Mouse (Mus musculus) heart, postnatal 0 days (tissue): ENCODE measurements around the gene 0610009B22Rik. TPM values are rescaled to one million over a fixed set of nuclear protein-coding genes. Genes with fewer than 3 reads are reported as not detected.
"Not testable (repeated sequence)": the region's sequence is repeated elsewhere in the genome, so short reads cannot be mapped to it uniquely, and the experiment has no call there.

ENCODE experiments used
- ATAC-seq: fragments of 200-750 bp; cut with Nextera tagmentation; 2 replicates; pipeline ENCODE4 v1.8.0; 2017; ENCODE audit warnings: low read depth, moderate number of reproducible peaks, moderate library complexity; ENCODE audit not compliant: insufficient read depth
- DNase-seq: peaks from one replicate; pipeline ENCODE4 v3.0.0-alpha.2; 2016; ENCODE audit warnings: low spot score
- H3K27ac ChIP-seq: fragments of 300-500 bp; sonication (generic); 2 replicates; pipeline ENCODE4 v1.5.1; 2014; ENCODE audit warnings: low read depth, mild to moderate bottlenecking
- H3K27me3 ChIP-seq: fragments of 300-500 bp; sonication (generic); 2 replicates; pipeline ENCODE4 v1.6.1; 2014; ENCODE audit warnings: low read length, mixed read lengths; ENCODE audit not compliant: control insufficient read depth, insufficient read depth
- H3K36me3 ChIP-seq: fragments of 300-500 bp; sonication (generic); replicated peaks from 2 replicates; pipeline ENCODE4 v1.6.1; 2014; ENCODE audit warnings: low read length, mixed read lengths; ENCODE audit not compliant: control insufficient read depth, insufficient read depth
- H3K4me1 ChIP-seq: fragments of 300-500 bp; sonication (generic); 2 replicates; pipeline ENCODE4 v1.6.1; 2014; ENCODE audit warnings: antibody characterized with exemption; ENCODE audit not compliant: control insufficient read depth, insufficient read depth
- H3K4me2 ChIP-seq: fragments of 300-500 bp; sonication (generic); 2 replicates; pipeline ENCODE4 v1.6.1; 2014; ENCODE audit warnings: low read depth, mild to moderate bottlenecking, low read length, moderate library complexity
- H3K4me3 ChIP-seq: fragments of 300-500 bp; sonication (generic); 2 replicates; pipeline ENCODE4 v1.5.1; 2014; ENCODE audit warnings: low read depth, low read length
- H3K9ac ChIP-seq: fragments of 300-500 bp; sonication (generic); replicated peaks from 2 replicates; pipeline ENCODE4 v1.6.1; 2014; ENCODE audit warnings: low read depth, low read length, mixed read lengths
- H3K9me3 ChIP-seq: fragments of 300-500 bp; sonication (generic); replicated peaks from 2 replicates; pipeline ENCODE4 v1.6.1; 2016; ENCODE audit warnings: low read length; ENCODE audit not compliant: control insufficient read depth
- CTCF ChIP-seq: IDR thresholded peaks from 2 replicates; pipeline ENCODE4 v1.5.1; 2016; ENCODE audit warnings: antibody characterized with exemption, control low read depth, low read depth
- EP300 ChIP-seq: IDR thresholded peaks from 2 replicates; pipeline ENCODE4 v1.6.1; 2016; ENCODE audit warnings: antibody characterized with exemption, low read depth
- WGBS: fragments of 180-500 bp; shearing (Covaris S2); extraction: QIAGEN DNeasy Blood & Tissue Kit; methylation state at CpG from one replicate; pipeline ENCODE4 v1.1.7; 2014; 5-methylcytosine and 5-hydroxymethylcytosine counted together
- polyA plus RNA-seq: library from polyadenylated mRNA; unstranded; fragments of >200 nt; fragmentation: Nextera tagmentation; extraction: Ambion mirVana; gene quantifications from 2 replicates; pipeline ENCODE4 v1.2.1, GENCODE M21; 2015
- total RNA-seq: library from RNA; depleted of rRNA; stranded (reverse); fragments of >200 nt; gene quantifications from 2 replicates; pipeline ENCODE4 v1.2.3, GENCODE M21; 2014; ENCODE audit warnings: low replicate concordance; rRNA removed

The 0610009B22Rik gene
- total RNA-seq (28.4 and 45.5 TPM in 2 replicates), polyA plus RNA-seq (93.0 and 106 TPM in 2 replicates)

GRCm38 (mm10) chr11:51688330-51689328 is at the start of gene 0610009B22Rik:
TSS of gene 0610009B22Rik (minus strand) at chr11:51688874.
- no peak for TF ChIP-seq EP300
- TF ChIP-seq CTCF: no peak
- Histone ChIP-seq H3K27me3 (no peaks in the 10 kb centered on the region), H3K36me3 (peaks cover 13% of the 10 kb centered on the region; the same call in 1 of the 2 replicates), H3K4me2 (peak within 1 kb of the TSS; percentile 73), H3K9ac (peak within 1 kb of the TSS; percentile 71), H3K4me3 (peak within 1 kb of the TSS; percentile 57), H3K27ac (peak within 1 kb of the TSS; percentile 99), H3K4me1 (peaks cover 10% of the 10 kb centered on the region), H3K9me3 (no peaks in the 10 kb centered on the region)
- WGBS: under 1% methylated on average over 60 of the region's 60 CpGs
- DNase-seq (peak; percentile 99), ATAC-seq (peak; percentile 98)

- H3K27me3 ChIP-seq, H3K9me3 ChIP-seq, H3K27ac ChIP-seq, ATAC-seq, DNase-seq, H3K9ac ChIP-seq, H3K4me2 ChIP-seq, H3K4me1 ChIP-seq, H3K4me3 ChIP-seq: not testable (repeated sequence)
- 96% methylated on average over 11 of the region's 13 CpGs for WGBS
- peaks cover 68% of the 10 kb centered on the region for H3K36me3 ChIP-seq
Measured at GRCm38 (mm10) chr11:51734218-51734617, 45.5 kb upstream of the 0610009B22Rik start.

- Histone ChIP-seq H3K4me1 (no peaks in the 10 kb centered on the region), H3K27ac (no peak overlapping the region), H3K36me3 (peaks cover 70% of the 10 kb centered on the region), H3K27me3 (no peaks in the 10 kb centered on the region), H3K4me2 (no peak overlapping the region), H3K4me3 (no peak overlapping the region), H3K9ac (no peak overlapping the region), H3K9me3 (no peaks in the 10 kb centered on the region)
- no peak for TF ChIP-seq CTCF
- no peak for TF ChIP-seq EP300
- DNase-seq (no peak), ATAC-seq (no peak)
- WGBS: 62% methylated on average over 1 of the region's 1 CpGs
Measured at GRCm38 (mm10) chr11:51732883-51733282, 44.2 kb upstream of the 0610009B22Rik start.

- WGBS: 88% methylated on average over 11 of the region's 11 CpGs
- H3K36me3 ChIP-seq: peaks cover 80% of the 10 kb centered on the region
Measured at GRCm38 (mm10) chr11:51721066-51721465, 32.4 kb upstream of the 0610009B22Rik start.

GRCm38 (mm10) chr11:51707080-51707479 is 18.4 kb upstream of the 0610009B22Rik start:
- DNase-seq: no peak
- peaks cover 85% of the 10 kb centered on the region for H3K36me3 ChIP-seq

More at GRCm38 (mm10) chr11:51721066-51721465, 32.4 kb upstream of the 0610009B22Rik start:
- Histone ChIP-seq H3K27me3 (no peaks in the 10 kb centered on the region), H3K9ac (no peak overlapping the region), H3K4me2 (no peak overlapping the region), H3K4me1 (no peaks in the 10 kb centered on the region), H3K9me3 (no peaks in the 10 kb centered on the region), H3K27ac (no peak overlapping the region), H3K4me3 (no peak overlapping the region)
- TF ChIP-seq EP300: no peak
- TF ChIP-seq CTCF: no peak
- no peak for ATAC-seq
- DNase-seq: no peak

More at GRCm38 (mm10) chr11:51707080-51707479, 18.4 kb upstream of the 0610009B22Rik start:
- Histone ChIP-seq H3K9ac (no peak overlapping the region), H3K9me3 (no peaks in the 10 kb centered on the region), H3K27me3 (no peaks in the 10 kb centered on the region), H3K4me1 (no peaks in the 10 kb centered on the region), H3K4me2 (no peak overlapping the region), H3K4me3 (no peak overlapping the region), H3K27ac (no peak overlapping the region)
- no peak for TF ChIP-seq EP300
- ATAC-seq: no peak
- WGBS: 65% methylated on average over 13 of the region's 13 CpGs
